Mouse (Mus musculus): ENCODE measurements at regions not wholly inside any gene's neighbourhood (a gene's known extent, or its start where the extent isn't known, plus 50 kb on each side); places are given as distances from the start of the nearest gene placed in this dataset.
"Not testable (repeated sequence)": the region's sequence is repeated elsewhere in the genome, so short reads cannot be mapped to it uniquely, and the experiment has no call there.

- CTCF ChIA-PET, result no interaction called here
- POLR2A ChIA-PET, result no interaction called here
These were observed 1372.5 kb upstream of the Rag2 start for GRCm38 (mm10) chr2:100252006-100252405.

- ChIA-PET CTCF (no interaction called here), POLR2A (no interaction called here)
These were observed 1365.2 kb upstream of the Rag2 start for GRCm38 (mm10) chr2:100259136-100259853.

GRCm38 (mm10) chr2:100306516-100306915 lies 1318.0 kb upstream of the Rag2 start:
- ChIA-PET POLR2A (no interaction called here), CTCF (no interaction called here)

DNA sequence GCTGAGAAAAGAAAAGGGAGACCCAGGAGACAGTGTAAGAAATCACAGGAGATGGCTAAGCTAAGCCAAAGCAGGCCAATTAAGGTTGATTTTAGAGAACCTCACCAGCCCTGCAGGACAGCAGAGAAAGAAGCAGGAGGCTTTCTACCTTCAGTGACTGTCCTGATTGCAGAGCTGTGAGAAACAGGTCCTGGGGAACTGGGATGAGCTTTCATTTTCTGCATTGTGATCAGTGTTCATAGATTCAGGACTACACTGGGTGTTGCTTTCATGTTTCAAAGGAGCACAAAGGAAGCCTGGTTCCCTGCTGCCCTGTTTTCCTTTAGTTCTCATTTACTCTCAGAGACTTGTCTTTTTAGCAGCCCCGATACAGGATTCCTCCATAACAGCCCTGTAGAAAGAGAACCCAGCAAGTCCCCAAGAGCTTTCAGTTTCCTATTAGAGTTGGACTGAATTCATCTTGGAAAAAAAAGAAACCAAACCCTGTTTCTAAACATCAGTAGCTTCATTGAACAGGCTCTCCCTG lies 1311.7 kb upstream of the Rag2 start:
- CTCF ChIA-PET, result no interaction called here
- POLR2A ChIA-PET, result no interaction called here

GRCm38 (mm10) chr2:100320461-100320860 lies 1304.1 kb upstream of the Rag2 start:
- ChIA-PET POLR2A (no interaction called here), CTCF (no interaction called here)

DNA sequence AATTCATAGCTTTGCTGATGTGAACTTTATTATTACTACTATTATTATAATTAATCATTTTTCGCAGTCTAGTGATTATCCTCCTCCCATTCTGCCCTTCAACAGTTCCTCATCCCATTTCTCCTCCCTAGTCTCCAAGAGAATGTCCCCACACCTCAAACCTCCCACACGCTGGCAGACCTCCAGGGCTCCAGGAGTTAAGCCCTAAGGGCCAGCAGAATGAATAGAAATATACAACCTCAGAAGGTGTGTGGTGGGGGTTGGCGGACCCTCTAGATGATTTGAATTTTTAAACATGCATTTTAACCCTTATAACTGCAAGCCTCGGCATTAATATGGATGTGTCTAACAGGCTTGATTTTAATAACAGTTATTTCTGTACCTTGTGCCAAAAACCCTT lies 1283.8 kb upstream of the Rag2 start:
- ChIA-PET POLR2A (no interaction called here), CTCF (no interaction called here)

- POLR2A ChIA-PET, result no interaction called here
- CTCF ChIA-PET, result no interaction called here
These were observed 1279.5 kb upstream of the Rag2 start for GRCm38 (mm10) chr2:100344921-100345425.

DNA sequence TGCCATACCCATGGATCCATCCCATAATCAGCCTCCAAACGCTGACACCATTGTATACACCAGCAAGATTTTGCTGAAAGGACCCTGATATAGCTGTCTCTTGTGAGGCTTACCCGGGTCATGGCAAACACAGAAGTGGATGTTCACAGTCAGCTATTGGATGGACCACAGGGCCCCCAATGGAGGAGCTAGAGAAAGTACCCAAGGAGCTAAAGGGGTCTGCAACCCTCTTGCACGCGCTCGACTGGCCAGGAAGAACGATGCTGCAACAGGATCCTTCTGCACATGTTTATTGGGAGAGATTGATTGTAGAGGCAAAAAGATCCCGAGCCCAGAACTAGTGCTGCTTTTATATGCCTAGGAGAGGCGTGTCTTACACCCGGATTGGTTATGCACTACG lies 1258.9 kb upstream of the Rag2 start:
- CTCF ChIA-PET, POLR2A ChIA-PET: not testable (repeated sequence)

GRCm38 (mm10) chr2:100399776-100400175 lies 1224.7 kb upstream of the Rag2 start:
- CTCF ChIA-PET, result no interaction called here
- POLR2A ChIA-PET, result no interaction called here

GRCm38 (mm10) chr2:100426661-100427060 lies 1197.9 kb upstream of the Rag2 start:
- CTCF ChIA-PET, result no interaction called here
- POLR2A ChIA-PET, result no interaction called here

- ChIA-PET CTCF (interaction anchor here in 1 of 4 experiments (0.6 kb wide), 1 partner anchor 854 kb away, joined by 7 read pairs; no protein-coding TSS in a partner anchor), POLR2A (no interaction called here)
These were observed 1189.5 kb upstream of the Rag2 start for GRCm38 (mm10) chr2:100434991-100435390.

DNA sequence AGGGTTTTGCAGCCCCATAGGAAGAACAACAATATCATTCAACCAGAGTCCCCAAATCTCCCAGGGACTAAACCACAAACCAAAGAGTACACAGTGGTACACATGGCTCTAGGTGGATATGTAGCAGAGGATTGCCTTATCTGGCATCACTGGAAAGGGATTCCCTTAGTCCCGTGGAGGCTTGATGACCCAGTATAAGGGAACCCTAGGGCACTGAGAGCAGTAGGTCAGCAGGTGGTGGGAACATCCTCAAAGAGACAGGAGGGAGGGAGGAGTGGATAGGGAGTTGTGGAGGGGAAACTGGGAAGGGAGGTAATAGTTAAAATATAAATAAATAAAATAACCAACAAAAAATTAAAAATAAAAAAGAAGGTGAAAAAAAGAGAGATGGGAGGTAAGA lies 1178.7 kb upstream of the Rag2 start:
- POLR2A ChIA-PET, result no interaction called here
- CTCF ChIA-PET, result no interaction called here

DNA sequence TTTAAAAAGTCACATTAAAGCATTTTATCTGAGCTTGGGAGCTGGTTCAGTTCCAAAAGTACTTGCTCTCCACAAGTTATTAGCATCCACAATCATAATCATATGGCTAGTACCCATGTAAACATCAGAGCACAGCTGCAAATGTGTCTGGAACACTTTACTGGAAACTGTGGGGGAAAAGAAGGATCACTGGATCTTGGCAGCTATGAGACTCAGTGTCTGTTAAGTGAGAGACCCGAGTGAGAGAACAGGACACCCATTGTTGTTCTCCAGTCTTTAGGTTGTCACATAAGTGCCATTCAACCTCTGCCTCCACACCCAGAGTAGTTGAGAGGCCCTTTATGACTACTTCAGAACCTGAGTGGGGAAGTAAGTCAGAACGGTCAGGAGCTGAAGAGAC lies 1178.2 kb upstream of the Rag2 start:
- ChIA-PET CTCF (no interaction called here), POLR2A (no interaction called here)

DNA sequence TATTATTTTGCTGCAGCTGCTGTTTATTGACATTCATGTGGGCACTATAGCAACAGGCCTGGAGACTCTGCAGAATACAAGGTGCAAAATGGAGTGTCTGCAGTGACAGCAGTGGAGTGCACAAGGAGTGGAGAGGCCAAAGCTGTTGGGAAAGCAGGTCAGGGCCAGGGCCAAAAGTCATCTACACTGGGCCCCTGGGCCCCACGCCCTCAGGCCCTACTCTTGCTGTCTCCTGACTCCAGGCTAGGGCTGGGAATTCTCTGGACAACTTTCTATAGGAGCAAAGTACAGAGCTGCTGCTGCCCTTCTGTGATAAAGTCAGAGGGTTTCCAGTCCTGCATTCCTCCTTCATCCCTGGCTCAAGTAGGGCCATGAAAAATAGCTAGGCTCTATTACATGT lies 1164.9 kb upstream of the Rag2 start:
- POLR2A ChIA-PET, CTCF ChIA-PET: not testable (repeated sequence)

DNA sequence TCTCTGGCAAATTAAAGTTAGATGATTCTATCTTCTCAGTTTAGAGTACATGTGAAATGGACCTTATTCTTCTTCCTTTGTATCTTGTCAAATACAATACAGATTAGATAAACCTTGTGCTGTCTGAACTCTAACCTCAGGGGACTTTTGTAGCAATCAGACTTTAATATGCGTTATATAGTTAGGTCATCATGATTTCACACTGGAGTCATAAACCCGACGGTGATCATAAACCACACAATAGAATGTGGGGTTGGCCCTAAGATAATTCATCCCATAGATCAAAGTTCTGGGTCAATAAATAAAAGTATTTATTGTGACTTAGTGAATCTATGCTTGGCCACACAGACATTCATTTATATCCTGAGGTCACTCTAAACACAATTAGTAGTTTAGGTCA lies 1138.3 kb upstream of the Rag2 start:
- POLR2A ChIA-PET, CTCF ChIA-PET: not testable (repeated sequence)

GRCm38 (mm10) chr2:100505114-100505513 lies 1119.4 kb upstream of the Rag2 start:
- POLR2A ChIA-PET, CTCF ChIA-PET: not testable (repeated sequence)

Data from embryonic stem cell, embryonic (primary cell).